10 mouse cellular contexts compared by ENCODE assay signal in genomic region chr9:75261332-75261872, GRCm38 (mm10). TPM values are rescaled to one million over a fixed set of nuclear protein-coding genes. Genes with fewer than 3 reads are reported as not detected.
DNase-seq lines count a peak whose midpoint lies in the region; ATAC-seq lines count a peak whose summit lies in the region.
"Had no signal": no experiment of that assay in that cellular context is flagged by ENCODE, and none has a peak within 500 bp of the region (broad histone marks: within the 10 kb centered on the region; RNA-seq: fewer than 3 reads in every experiment).

No protein-coding gene starts in this region.

- no peak overlapping the region for H3K9ac ChIP-seq in forebrain, embryonic 16.5 days (replicated peaks; ENCODE audit: low read depth, low read length)
- no peak overlapping the region for H3K9ac ChIP-seq in midbrain, embryonic 13.5 days (replicated peaks)
- H3K9ac ChIP-seq: embryonic facial prominence, embryonic 12.5 days; liver, embryonic 14.5 days had no signal

- no peak overlapping the region for H3K4me2 ChIP-seq in forebrain, embryonic 16.5 days (ENCODE audit: low read length)
- H3K4me2 ChIP-seq in midbrain, embryonic 13.5 days (replicated peaks) = peak overlapping the region; percentile 10; the same call in 1 of the 2 replicates
- H3K4me2 ChIP-seq: embryonic facial prominence, embryonic 12.5 days had no signal

- no peak overlapping the region for H3K4me3 ChIP-seq in forebrain, embryonic 16.5 days (replicated peaks; ENCODE audit: low read length)
- H3K4me3 ChIP-seq in midbrain, embryonic 13.5 days (replicated peaks) = no peak overlapping the region
- H3K4me3 ChIP-seq: embryonic facial prominence, embryonic 12.5 days had no signal

- H3K27me3 ChIP-seq in forebrain, embryonic 16.5 days (replicated peaks; ENCODE audit: control insufficient read depth, insufficient read depth, low read length) = no peaks in the 10 kb centered on the region
- H3K27me3 ChIP-seq in midbrain, embryonic 13.5 days = no peaks in the 10 kb centered on the region
- H3K27me3 ChIP-seq: embryonic facial prominence, embryonic 12.5 days had no signal

- no peaks in the 10 kb centered on the region for H3K9me3 ChIP-seq in forebrain, embryonic 16.5 days (ENCODE audit: control insufficient read depth, low read length)
- no peaks in the 10 kb centered on the region for H3K9me3 ChIP-seq in midbrain, embryonic 13.5 days
- H3K9me3 ChIP-seq: embryonic facial prominence, embryonic 12.5 days had no signal

- 3% methylated on average over 8 of the region's 8 CpGs for WGBS in forebrain, embryonic 16.5 days
- WGBS in midbrain, embryonic 13.5 days = 2% methylated on average over 8 of the region's 8 CpGs

- peak; percentile 33 for ATAC-seq in CD4-positive, CD25-positive, alpha-beta regulatory T cell, adult 4 months
- peak; percentile 41 for ATAC-seq in forebrain, embryonic 16.5 days
- peak; percentile 96 for ATAC-seq in midbrain, embryonic 13.5 days

- DNase-seq in MN1 (ENCODE audit: low spot score) = peak; percentile 35
- no peak for DNase-seq in urinary bladder, postnatal 4 days (ENCODE audit: low spot score in 2 of 2)
- no peak for DNase-seq in thymus, postnatal 10 days (ENCODE audit: low spot score in 2 of 2)
- DNase-seq in spleen, adult 12 weeks (ENCODE audit: low spot score) = no peak
- DNase-seq: heart, postnatal 4 days had no signal

- peaks cover 7% of the 10 kb centered on the region for H3K4me1 ChIP-seq in forebrain, embryonic 16.5 days (replicated peaks; ENCODE audit: control insufficient read depth, insufficient read depth, low read length)
- peaks cover 30% of the 10 kb centered on the region for H3K4me1 ChIP-seq in midbrain, embryonic 13.5 days (replicated peaks)

- H3K36me3 ChIP-seq in forebrain, embryonic 16.5 days (ENCODE audit: control insufficient read depth, insufficient read depth) = no peaks in the 10 kb centered on the region
- no peaks in the 10 kb centered on the region for H3K36me3 ChIP-seq in midbrain, embryonic 13.5 days
- H3K36me3 ChIP-seq: embryonic facial prominence, embryonic 12.5 days had no signal

- no peak overlapping the region for H3K27ac ChIP-seq in forebrain, embryonic 16.5 days (ENCODE audit: low read length)
- H3K27ac ChIP-seq in midbrain, embryonic 13.5 days = peak overlapping the region; percentile 80
- H3K27ac ChIP-seq: embryonic facial prominence, embryonic 12.5 days; liver, embryonic 14.5 days had no signal

RNA-seq across cellular contexts. Expression of gene Myo5c, which starts 29.6 kb away (rescaled TPM):
- 1 to 10 TPM in 1 of 2 experiments, not detected in 1; 1.1 TPM for polyA plus RNA-seq in CD4-positive, CD25-positive, alpha-beta regulatory T cell, adult 4 months (2017; shearing (Covaris generic))
- 0.31 and 0.47 TPM in 2 replicates for polyA plus RNA-seq in forebrain, embryonic 16.5 days (2015; fragmentation: Nextera tagmentation; extraction: Ambion mirVana)
- polyA plus RNA-seq in midbrain, embryonic 13.5 days (2015; fragmentation: Nextera tagmentation; extraction: Ambion mirVana) = 0.50 and 0.59 TPM in 2 replicates

RNA-seq across cellular contexts. Expression of gene Gnb5, which starts 44.7 kb away (rescaled TPM):
- polyA plus RNA-seq in CD4-positive, CD25-positive, alpha-beta regulatory T cell, adult 4 months (2017; shearing (Covaris generic)) = 10 to 100 TPM in 1 of 2 experiments, 1 to 10 TPM in 1; 9.0 to 11.3 TPM
- 50.8 and 60.2 TPM in 2 replicates for polyA plus RNA-seq in forebrain, embryonic 16.5 days (2015; fragmentation: Nextera tagmentation; extraction: Ambion mirVana)
- polyA plus RNA-seq in midbrain, embryonic 13.5 days (2015; fragmentation: Nextera tagmentation; extraction: Ambion mirVana) = 46.4 and 50.2 TPM in 2 replicates

Comparison
In these comparisons a context has a peak if more than half of its experiments do, and no peak if none do; other contexts are left out.
1. ATAC-seq: peak in every context shown above with its lines; median percentile 96 in midbrain, embryonic 13.5 days; 41 in forebrain, embryonic 16.5 days; 33 in CD4-positive, CD25-positive, alpha-beta regulatory T cell, adult 4 months.